Mouse (Mus musculus): ENCODE data around the gene Irx4.

GRCm38 (mm10) chr13:73290206-73290605 lies 29.9 kb downstream of the Irx4 start:
- TF ChIP-seq CHD2 (IDR thresholded peaks at IDR 0.05; ENCODE audit: low read depth, low read length), result no peak
- TF ChIP-seq ZNF384 (IDR thresholded peaks at IDR 0.05; ENCODE audit: low read depth, low read length), result no peak

Measured in ES-E14 (cell line).